Mouse (Mus musculus) megakaryocyte, embryonic 14.5 days (primary cell): Measurements from ENCODE around the gene Klhl42.

Source experiments
- FLI1 ChIP-seq: IDR thresholded peaks from 2 replicates; pipeline ENCODE4 v1.6.1; 2012; ENCODE audit warnings: low read length, inconsistent platforms, mixed read lengths
- GATA1 ChIP-seq: IDR thresholded peaks from 3 replicates; pipeline ENCODE4 v1.6.1; 2012; ENCODE audit warnings: mixed read lengths, low read length, inconsistent platforms, borderline replicate concordance

DNA sequence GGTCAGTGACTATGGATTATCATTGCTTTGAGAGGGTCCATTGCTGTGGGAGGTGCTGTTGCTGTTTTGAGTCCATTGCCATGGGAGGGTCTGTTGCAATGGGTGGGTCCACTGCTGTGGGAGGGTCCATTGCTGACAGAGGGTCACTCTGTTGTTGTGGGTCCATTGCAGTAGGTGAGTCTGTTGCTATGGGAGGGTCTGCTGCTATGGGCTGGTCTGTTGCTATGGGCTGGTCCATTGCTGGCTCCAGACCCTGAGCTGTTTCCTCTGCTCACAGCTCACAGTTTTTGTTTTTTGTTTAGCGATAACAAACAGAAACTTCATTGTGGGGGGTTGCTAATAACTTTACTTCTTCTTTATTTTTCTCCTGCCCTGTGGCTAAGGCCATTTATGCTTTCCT is 14.3 kb downstream of the Klhl42 start:
- TF ChIP-seq GATA1 (no peak), FLI1 (no peak)
